Mouse (Mus musculus): ENCODE data around the gene Optn. TPM values are rescaled to one million over a fixed set of nuclear protein-coding genes. Genes with fewer than 3 reads are reported as not detected.

Optn gene
- polyA plus RNA-seq, 1 experiment, result 51.5 TPM

DNA sequence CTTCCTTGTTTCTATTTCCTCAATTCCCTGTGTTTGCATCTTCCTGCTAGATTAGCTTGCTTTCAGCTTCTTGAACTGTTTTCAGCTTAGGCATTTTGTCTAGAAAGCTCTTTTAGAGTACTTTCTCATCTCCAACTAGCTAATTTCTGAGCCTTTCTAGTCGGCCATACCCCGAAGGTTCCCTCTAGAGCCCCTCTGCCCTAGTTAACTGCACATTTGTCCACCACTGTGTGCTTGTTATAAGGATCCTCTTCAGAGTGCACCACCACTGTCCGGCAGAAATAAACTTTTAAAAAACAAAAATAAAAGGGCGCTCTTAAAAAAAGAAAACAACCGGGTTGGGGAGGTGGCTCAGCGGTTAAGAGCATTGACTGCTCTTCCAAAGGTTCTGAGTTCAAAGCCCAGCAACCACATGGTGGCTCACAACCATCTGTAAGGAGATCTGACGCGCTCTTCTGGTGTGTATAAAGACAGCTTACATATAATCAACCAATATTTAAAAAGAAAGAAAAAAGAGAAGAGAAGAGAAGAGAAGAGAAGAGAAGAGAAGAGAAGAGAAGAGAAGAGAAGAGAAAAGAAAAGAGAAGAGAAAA lies 51.9 kb downstream of the Optn start:
- peaks cover 10% of the 10 kb centered on the region; the same call in 1 of the 2 replicates for H3K4me1 ChIP-seq (ENCODE audit: control insufficient read depth, insufficient read depth, insufficient read length, low read length)
- H3K27me3 ChIP-seq (ENCODE audit: control insufficient read depth, insufficient read depth, low read length), result no peaks in the 10 kb centered on the region
- H3K27ac ChIP-seq (ENCODE audit: insufficient read depth, low read depth, low read length), result peak overlapping the region; percentile 60; the same call in 1 of the 2 replicates
- H3K4me3 ChIP-seq (ENCODE audit: low read depth, low read length), result peak overlapping the region; percentile 76
- WGBS, result 3% methylated on average over 8 of the region's 8 CpGs
- H3K36me3 ChIP-seq (ENCODE audit: control insufficient read depth, insufficient read depth, low read length), result peaks cover 15% of the 10 kb centered on the region
- TF ChIP-seq CTCF (IDR thresholded peaks at IDR 0.05; ENCODE audit: extremely low read depth, insufficient read length, insufficient replicate concordance, low read depth, low read length) (no peak), POLR2A (IDR thresholded peaks at IDR 0.05; ENCODE audit: low read depth, low read length) (no peak)

DNA sequence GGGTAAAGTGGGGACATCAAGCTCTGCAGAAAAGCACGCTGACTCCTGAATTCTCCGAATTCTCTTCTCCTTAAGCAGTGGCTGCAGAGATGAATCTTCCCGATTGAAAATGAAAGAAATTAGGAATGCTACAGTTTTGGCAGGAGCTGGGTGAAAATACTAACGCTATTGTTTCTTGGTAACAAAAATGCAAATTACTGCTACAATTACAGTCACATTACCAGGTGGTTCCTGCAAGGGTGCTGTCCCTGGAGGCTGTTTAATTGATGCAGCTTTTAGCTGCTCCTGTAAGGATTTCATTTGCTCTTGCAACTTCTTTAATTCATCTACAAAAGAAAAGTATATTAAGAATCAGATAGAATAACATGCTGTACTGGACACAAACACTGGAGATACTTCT lies 56.7 kb downstream of the Optn start:
- Histone ChIP-seq H3K36me3 (ENCODE audit: control insufficient read depth, insufficient read depth, low read length) (peaks cover 28% of the 10 kb centered on the region), H3K4me1 (ENCODE audit: control insufficient read depth, insufficient read depth, insufficient read length, low read length) (peaks cover 16% of the 10 kb centered on the region), H3K27me3 (ENCODE audit: control insufficient read depth, insufficient read depth, low read length) (no peaks in the 10 kb centered on the region), H3K27ac (ENCODE audit: insufficient read depth, low read depth, low read length) (no peak overlapping the region), H3K4me3 (ENCODE audit: low read depth, low read length) (no peak overlapping the region)
- TF ChIP-seq CTCF (IDR thresholded peaks at IDR 0.05; ENCODE audit: extremely low read depth, insufficient read length, insufficient replicate concordance, low read depth, low read length) (no peak), POLR2A (IDR thresholded peaks at IDR 0.05; ENCODE audit: low read depth, low read length) (no peak)
- WGBS, result 88% methylated on average over 4 of the region's 4 CpGs

DNA sequence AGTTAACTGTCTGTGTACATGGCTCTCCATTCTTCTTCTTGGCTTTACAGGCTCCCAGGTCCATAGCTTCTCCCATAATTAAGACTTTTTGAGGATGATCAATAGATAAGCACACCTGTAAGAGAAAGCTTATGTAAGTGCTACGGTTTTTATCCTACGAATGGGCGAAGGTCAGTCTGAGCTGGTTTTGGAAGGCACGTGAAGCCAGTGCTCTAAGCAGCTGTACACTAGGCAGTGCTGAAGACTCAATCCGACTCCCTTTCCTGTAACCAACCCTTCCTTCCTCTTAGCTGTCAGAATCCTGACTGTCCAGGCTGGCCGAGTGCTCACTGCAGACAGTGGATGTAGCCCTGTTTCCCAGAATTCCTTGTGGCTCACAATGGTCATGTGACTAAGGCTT lies 62.6 kb downstream of the Optn start:
- Histone ChIP-seq H3K27me3 (ENCODE audit: control insufficient read depth, insufficient read depth, low read length) (no peaks in the 10 kb centered on the region), H3K4me1 (ENCODE audit: control insufficient read depth, insufficient read depth, insufficient read length, low read length) (peaks cover 13% of the 10 kb centered on the region), H3K4me3 (ENCODE audit: low read depth, low read length) (no peak overlapping the region), H3K36me3 (ENCODE audit: control insufficient read depth, insufficient read depth, low read length) (peaks cover 28% of the 10 kb centered on the region), H3K27ac (ENCODE audit: insufficient read depth, low read depth, low read length) (no peak overlapping the region)
- no peak for TF ChIP-seq POLR2A (IDR thresholded peaks at IDR 0.05; ENCODE audit: low read depth, low read length)
- no peak for TF ChIP-seq CTCF (IDR thresholded peaks at IDR 0.05; ENCODE audit: extremely low read depth, insufficient read length, insufficient replicate concordance, low read depth, low read length)
- WGBS, result 78% methylated on average over 6 of the region's 6 CpGs

DNA sequence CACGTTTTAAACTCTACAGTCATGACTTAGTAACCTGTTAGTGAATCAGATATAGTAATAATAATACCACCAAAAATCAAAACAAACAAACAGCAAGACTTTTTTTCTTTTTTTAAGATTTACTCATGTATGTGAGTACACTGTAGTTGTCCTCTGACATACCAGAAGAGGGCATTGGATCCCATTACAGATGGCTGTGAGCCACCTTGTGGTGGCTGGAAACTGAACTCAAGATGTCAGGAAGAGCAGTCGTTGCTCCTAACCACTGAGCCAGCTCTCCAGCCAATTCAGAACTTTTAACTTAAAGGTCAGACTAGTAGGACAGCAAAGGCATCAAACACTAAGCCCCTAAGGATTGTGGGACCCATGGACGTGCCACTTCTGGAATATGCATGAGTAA lies 64.9 kb downstream of the Optn start:
- Histone ChIP-seq H3K4me3 (ENCODE audit: low read depth, low read length) (no peak overlapping the region), H3K4me1 (ENCODE audit: control insufficient read depth, insufficient read depth, insufficient read length, low read length) (peaks cover 15% of the 10 kb centered on the region), H3K36me3 (ENCODE audit: control insufficient read depth, insufficient read depth, low read length) (peaks cover 25% of the 10 kb centered on the region), H3K27me3 (ENCODE audit: control insufficient read depth, insufficient read depth, low read length) (no peaks in the 10 kb centered on the region), H3K27ac (ENCODE audit: insufficient read depth, low read depth, low read length) (no peak overlapping the region)
- TF ChIP-seq CTCF (IDR thresholded peaks at IDR 0.05; ENCODE audit: extremely low read depth, insufficient read length, insufficient replicate concordance, low read depth, low read length) (no peak), POLR2A (IDR thresholded peaks at IDR 0.05; ENCODE audit: low read depth, low read length) (no peak)
- WGBS, result 64% methylated on average over 3 of the region's 3 CpGs

DNA sequence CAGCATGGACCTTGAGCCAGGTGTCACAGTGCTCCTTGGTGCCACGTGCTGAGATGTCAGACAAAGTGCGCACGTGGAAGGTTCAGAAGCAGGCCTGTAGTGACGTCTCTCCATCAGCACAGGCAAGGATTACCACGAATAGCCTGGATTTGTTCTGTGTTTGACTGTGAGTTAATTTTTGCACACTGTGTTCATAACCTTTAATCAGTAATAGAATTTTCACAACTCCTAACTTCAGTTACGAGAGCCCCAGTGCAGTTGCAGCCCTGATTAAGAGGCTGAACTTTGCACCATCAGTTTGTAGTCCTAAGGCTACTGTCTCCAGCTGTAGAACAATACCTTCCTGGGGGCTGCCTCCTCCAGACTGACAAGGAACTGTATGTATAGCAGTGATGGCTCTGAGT lies 67.4 kb downstream of the Optn start:
- no peak overlapping the region for H3K4me3 ChIP-seq (ENCODE audit: low read depth, low read length)
- TF ChIP-seq CTCF (IDR thresholded peaks at IDR 0.05; ENCODE audit: extremely low read depth, insufficient read length, insufficient replicate concordance, low read depth, low read length), result no peak
- TF ChIP-seq POLR2A (IDR thresholded peaks at IDR 0.05; ENCODE audit: low read depth, low read length), result no peak
- whole genome bisulfite sequencing, result 38% methylated on average over 6 of the region's 6 CpGs
- H3K27ac ChIP-seq (ENCODE audit: insufficient read depth, low read depth, low read length), result peak overlapping the region; percentile 23; the same call in 1 of the 2 replicates
- peaks cover 34% of the 10 kb centered on the region for H3K36me3 ChIP-seq (ENCODE audit: control insufficient read depth, insufficient read depth, low read length)
- H3K4me1 ChIP-seq (ENCODE audit: control insufficient read depth, insufficient read depth, insufficient read length, low read length), result peaks cover 7% of the 10 kb centered on the region; the same call in 1 of the 2 replicates
- no peaks in the 10 kb centered on the region for H3K27me3 ChIP-seq (ENCODE audit: control insufficient read depth, insufficient read depth, low read length)

DNA sequence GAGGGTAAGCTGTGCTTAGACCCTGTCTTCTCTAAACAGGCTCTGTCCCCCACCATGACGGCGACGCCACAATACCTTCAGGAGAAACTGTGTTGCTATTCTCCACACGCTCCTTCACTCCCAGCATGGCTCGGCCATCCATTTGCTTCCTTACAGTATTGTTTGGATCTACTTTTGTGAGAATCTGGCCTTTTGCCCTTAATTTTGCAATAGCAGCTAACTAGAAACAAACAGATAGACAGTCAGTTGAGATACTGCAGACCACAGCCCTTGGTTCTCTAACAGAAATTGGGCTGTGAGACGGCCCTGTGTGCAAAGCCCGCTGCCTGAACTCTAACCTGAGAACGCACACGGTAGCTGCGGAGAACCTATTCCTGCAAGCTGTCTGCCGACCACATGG lies 68.2 kb downstream of the Optn start:
- TF ChIP-seq CTCF (IDR thresholded peaks at IDR 0.05; ENCODE audit: extremely low read depth, insufficient read length, insufficient replicate concordance, low read depth, low read length) (no peak), POLR2A (IDR thresholded peaks at IDR 0.05; ENCODE audit: low read depth, low read length) (no peak)
- WGBS, result 90% methylated on average over 11 of the region's 11 CpGs
- H3K27ac ChIP-seq (ENCODE audit: insufficient read depth, low read depth, low read length), result no peak overlapping the region

DNA sequence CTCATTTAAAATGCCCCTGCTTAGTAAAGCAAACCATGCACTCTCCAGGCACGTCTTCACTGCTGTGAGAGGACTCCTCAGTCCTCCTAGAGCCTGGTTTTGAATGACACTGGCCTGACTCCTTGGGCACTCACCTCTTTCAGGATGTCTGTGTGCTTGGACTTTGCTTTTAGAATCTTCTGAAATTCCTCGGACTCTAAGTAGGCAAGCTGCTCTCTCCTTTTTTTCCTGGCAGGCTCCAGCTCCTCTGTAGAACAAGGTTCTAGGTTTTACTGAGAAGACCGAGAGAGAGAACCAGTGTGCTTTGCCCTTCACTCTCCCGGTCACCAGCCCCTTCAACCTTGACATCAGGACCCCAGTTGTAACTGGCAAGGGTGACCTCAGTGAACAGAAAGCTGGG lies 69.4 kb downstream of the Optn start:
- TF ChIP-seq CTCF (IDR thresholded peaks at IDR 0.05; ENCODE audit: extremely low read depth, insufficient read length, insufficient replicate concordance, low read depth, low read length), result no peak
- no peak for TF ChIP-seq POLR2A (IDR thresholded peaks at IDR 0.05; ENCODE audit: low read depth, low read length)
- WGBS, result 96% methylated on average over 4 of the region's 4 CpGs
- peaks cover 7% of the 10 kb centered on the region; the same call in 1 of the 2 replicates for H3K4me1 ChIP-seq (ENCODE audit: control insufficient read depth, insufficient read depth, insufficient read length, low read length)
- H3K4me3 ChIP-seq (ENCODE audit: low read depth, low read length), result no peak overlapping the region
- H3K27me3 ChIP-seq (ENCODE audit: control insufficient read depth, insufficient read depth, low read length), result no peaks in the 10 kb centered on the region
- no peak overlapping the region for H3K27ac ChIP-seq (ENCODE audit: insufficient read depth, low read depth, low read length)
- peaks cover 25% of the 10 kb centered on the region for H3K36me3 ChIP-seq (ENCODE audit: control insufficient read depth, insufficient read depth, low read length)

More for the DNA sequence above, 68.2 kb downstream of the Optn start:
- Histone ChIP-seq H3K4me1 (ENCODE audit: control insufficient read depth, insufficient read depth, insufficient read length, low read length) (peaks cover 7% of the 10 kb centered on the region; the same call in 1 of the 2 replicates), H3K36me3 (ENCODE audit: control insufficient read depth, insufficient read depth, low read length) (peaks cover 33% of the 10 kb centered on the region), H3K27me3 (ENCODE audit: control insufficient read depth, insufficient read depth, low read length) (no peaks in the 10 kb centered on the region), H3K4me3 (ENCODE audit: low read depth, low read length) (no peak overlapping the region)

All from small intestine, adult 2 months (tissue).